Mouse (Mus musculus) testis, adult 2 months (tissue): ENCODE results near the gene Dlgap3.

ENCODE experiments used
- CTCF ChIP-seq: fragments of 200-500 bp; IDR thresholded peaks from 2 replicates; pipeline ENCODE4 v1.5.1; 2012; ENCODE audit warnings: low read depth, mild to moderate bottlenecking, inconsistent platforms, low read length, moderate library complexity; ENCODE audit not compliant: control insufficient read depth, insufficient read depth, insufficient replicate concordance
- POLR2A ChIP-seq: fragments of 200-500 bp; IDR thresholded peaks from 2 replicates; pipeline ENCODE4 v1.6.1; 2012; ENCODE audit warnings: low read depth, mild to moderate bottlenecking, inconsistent platforms, low read length, moderate library complexity; ENCODE audit not compliant: control insufficient read depth

DNA sequence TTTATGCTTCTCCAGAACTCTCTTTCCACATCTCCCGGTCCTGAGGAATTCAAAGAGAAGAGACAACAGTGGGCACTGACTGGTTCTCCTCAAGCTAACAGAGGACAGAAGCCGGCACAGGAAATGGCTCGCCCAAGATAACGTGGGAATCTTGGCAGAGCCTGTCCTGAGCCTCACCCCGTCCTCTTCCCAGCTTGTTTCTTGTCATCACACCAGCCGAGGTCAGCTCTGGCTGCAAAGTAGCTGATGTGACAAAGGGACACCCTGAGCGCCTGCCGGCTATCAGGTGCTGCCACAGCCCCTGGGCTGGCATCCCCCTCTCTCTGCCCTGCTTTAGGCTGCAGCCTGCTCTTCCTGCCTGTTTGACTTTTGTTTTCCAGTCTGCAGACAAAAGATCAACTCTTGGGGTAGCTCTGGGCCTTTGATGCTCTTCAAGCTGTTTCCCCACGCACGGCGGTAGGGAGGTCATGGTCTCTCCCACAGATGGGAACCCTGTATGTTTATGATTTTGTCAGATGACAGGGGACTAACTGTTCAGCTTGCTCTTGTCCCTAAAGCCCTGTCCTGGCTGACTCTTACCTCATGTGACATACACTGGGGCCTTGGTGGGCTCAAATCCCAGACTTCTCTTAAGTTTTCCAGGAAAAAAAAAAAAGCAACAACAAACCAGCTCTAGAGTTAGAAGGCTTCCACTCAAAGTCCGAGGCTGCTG is 89.3 kb downstream of the Dlgap3 start:
- TF ChIP-seq CTCF: no peak
- TF ChIP-seq POLR2A: no peak
